Comparison of ENCODE assay signal across 7 mouse cellular contexts in genomic region chr8:72319921-72320802, GRCm38 (mm10). TPM values are rescaled to one million over a fixed set of nuclear protein-coding genes. Genes with fewer than 3 reads are reported as not detected.
DNase-seq lines count a peak whose midpoint lies in the region; ATAC-seq lines count a peak whose summit lies in the region.

No protein-coding gene starts in this region.

- peak overlapping the region; percentile 59 for H3K4me3 ChIP-seq in embryonic facial prominence, embryonic 13.5 days
- peak overlapping the region; percentile 66 for H3K4me3 ChIP-seq in liver, embryonic 13.5 days (replicated peaks)
- peak overlapping the region; percentile 47 for H3K4me3 ChIP-seq in neural tube, embryonic 14.5 days (ENCODE audit: low read depth, low read length)

- intact Hi-C loops in heart, postnatal 36 days (cut with DNase I): loop anchor here (1.0 to 5.0 kb wide), 4 partner anchors 17 to 55 kb away; no protein-coding TSS in a partner anchor

- no peak for ATAC-seq in embryonic facial prominence, embryonic 13.5 days (ENCODE audit: insufficient number of reproducible peaks, insufficient read depth, low FRiP score, low TSS enrichment, low read depth)
- no peak for ATAC-seq in liver, embryonic 13.5 days (ENCODE audit: low read depth)
- no peak for ATAC-seq in neural tube, embryonic 14.5 days (ENCODE audit: low read depth)

- DNase-seq in thymus, postnatal 14 days: peak; percentile 31
- DNase-seq in thymus, adult 18-20 months: no peak
- peak; percentile 59 to 64 for DNase-seq in heart, postnatal 36 days
- DNase-seq in liver, embryonic 13.5 days: no peak
- no peak for DNase-seq in layer of hippocampus, adult 11-12 months (ENCODE audit: low spot score)

- peaks cover 60% of the 10 kb centered on the region for H3K27me3 ChIP-seq in embryonic facial prominence, embryonic 13.5 days
- H3K27me3 ChIP-seq in liver, embryonic 13.5 days: peaks cover 50% of the 10 kb centered on the region
- peaks cover 21% of the 10 kb centered on the region for H3K27me3 ChIP-seq in neural tube, embryonic 14.5 days (ENCODE audit: control insufficient read depth, insufficient read depth, low read length)

- no peak overlapping the region for H3K27ac ChIP-seq in embryonic facial prominence, embryonic 13.5 days
- H3K27ac ChIP-seq in liver, embryonic 13.5 days: no peak overlapping the region
- no peak overlapping the region for H3K27ac ChIP-seq in neural tube, embryonic 14.5 days (ENCODE audit: low read depth, low read length)

- WGBS in embryonic facial prominence, embryonic 13.5 days: 6% methylated on average over 49 of the region's 55 CpGs
- whole genome bisulfite sequencing in liver, embryonic 13.5 days (ENCODE audit: insufficient replicate concordance): 13% methylated on average over 42 of the region's 55 CpGs
- WGBS in neural tube, embryonic 14.5 days: 8% methylated on average over 45 of the region's 55 CpGs

- H3K36me3 ChIP-seq in embryonic facial prominence, embryonic 13.5 days: no peaks in the 10 kb centered on the region
- H3K36me3 ChIP-seq in liver, embryonic 13.5 days: no peaks in the 10 kb centered on the region
- no peaks in the 10 kb centered on the region for H3K36me3 ChIP-seq in neural tube, embryonic 14.5 days (ENCODE audit: control insufficient read depth, insufficient read depth, low read length)

- no peaks in the 10 kb centered on the region for H3K9me3 ChIP-seq in embryonic facial prominence, embryonic 13.5 days
- H3K9me3 ChIP-seq in liver, embryonic 13.5 days (replicated peaks): no peaks in the 10 kb centered on the region
- H3K9me3 ChIP-seq in neural tube, embryonic 14.5 days (ENCODE audit: control insufficient read depth, low read length): no peaks in the 10 kb centered on the region

- peak overlapping the region; percentile 95 for H3K4me2 ChIP-seq in embryonic facial prominence, embryonic 13.5 days
- H3K4me2 ChIP-seq in liver, embryonic 13.5 days: peak overlapping the region; percentile 81
- H3K4me2 ChIP-seq in neural tube, embryonic 14.5 days (ENCODE audit: low read depth, low read length): peak overlapping the region; percentile 88

- peak overlapping the region; percentile 72 for H3K9ac ChIP-seq in embryonic facial prominence, embryonic 13.5 days
- peak overlapping the region; percentile 65 for H3K9ac ChIP-seq in liver, embryonic 13.5 days
- peak overlapping the region; percentile 47 for H3K9ac ChIP-seq in neural tube, embryonic 14.5 days (replicated peaks; ENCODE audit: low read depth, low read length)

- H3K4me1 ChIP-seq in embryonic facial prominence, embryonic 13.5 days: peaks cover 16% of the 10 kb centered on the region
- H3K4me1 ChIP-seq in liver, embryonic 13.5 days (replicated peaks): peaks cover 56% of the 10 kb centered on the region
- peaks cover 3% of the 10 kb centered on the region; the same call in 1 of the 2 replicates for H3K4me1 ChIP-seq in neural tube, embryonic 14.5 days (ENCODE audit: control insufficient read depth, insufficient read depth, low read length)

RNA-seq across cellular contexts. Expression of gene Klf2, which starts 1.3 kb away (rescaled TPM):
- polyA plus RNA-seq in embryonic facial prominence, embryonic 13.5 days (2015; fragmentation: Nextera tagmentation; extraction: Ambion mirVana): 5.6 and 5.8 TPM in 2 replicates
- total RNA-seq in heart, postnatal 36 days (2021): 10 to 100 TPM; 42.2 to 97.6 TPM
- 2.1 and 2.9 TPM in 2 replicates for polyA plus RNA-seq in liver, embryonic 13.5 days (2015; fragmentation: Nextera tagmentation; extraction: Ambion mirVana)
- polyA plus RNA-seq in neural tube, embryonic 14.5 days (2014; fragmentation: Nextera tagmentation; extraction: Ambion mirVana): 4.3 and 6.7 TPM in 2 replicates

RNA-seq across cellular contexts. Expression of gene Gm10282, which starts 15.1 kb away (rescaled TPM):
- polyA plus RNA-seq in embryonic facial prominence, embryonic 13.5 days (2015; fragmentation: Nextera tagmentation; extraction: Ambion mirVana): 26.9 and 55.7 TPM in 2 replicates
- 10 to 100 TPM in 1 of 2 experiments, 1 to 10 TPM in 1; 6.9 to 10.2 TPM for total RNA-seq in heart, postnatal 36 days (2021)
- polyA plus RNA-seq in liver, embryonic 13.5 days (2015; fragmentation: Nextera tagmentation; extraction: Ambion mirVana): 8.9 and 11.2 TPM in 2 replicates
- polyA plus RNA-seq in neural tube, embryonic 14.5 days (2014; fragmentation: Nextera tagmentation; extraction: Ambion mirVana): 12.3 and 13.8 TPM in 2 replicates

Comparison
In these comparisons a context has a peak if more than half of its experiments do, and no peak if none do; other contexts are left out.
1. DNase-seq: peak in thymus, postnatal 14 days (single experiment) and heart, postnatal 36 days (2 of 2); none in thymus, adult 18-20 months (0 of 2), liver, embryonic 13.5 days (single experiment) and layer of hippocampus, adult 11-12 months (single experiment).
2. Peak in every context shown above with its lines, with median percentiles within 50 percentile points of each other: H3K4me2 ChIP-seq, H3K4me3 ChIP-seq and H3K9ac ChIP-seq.